Mouse (Mus musculus) heart, postnatal 25 days (tissue): ENCODE results near the gene Tmem185b. TPM values are rescaled to one million over a fixed set of nuclear protein-coding genes. Genes with fewer than 3 reads are reported as not detected.

Experiments
- total RNA-seq, 2 experiments: library from RNA; stranded (reverse); gene quantifications; 2 replicates each; pipeline ENCODE4 v1.2.3; 2021

The Tmem185b gene
- total RNA-seq, 2 experiments from 2014 or later: 15.2 to 16.4 TPM

Other genes with a start within 250 kb of the Tmem185b start
- gene Inhbb, start 103.9 kb upstream of the Tmem185b start, total RNA-seq: 1 to 10 TPM in 1 of 2 experiments, under 1 TPM in 1; 0.99 to 1.9 TPM
- 10 to 100 TPM; 31.3 to 33.6 TPM for gene Ralb, start 21.4 kb upstream of the Tmem185b start, total RNA-seq
- gene Epb41l5, start 122.8 kb downstream of the Tmem185b start, total RNA-seq: 1 to 10 TPM; 3.5 to 4.3 TPM